Mouse (Mus musculus) heart, postnatal 0 days (tissue): ENCODE results near the gene Cacna2d2.

Source experiments
- CTCF ChIP-seq: IDR thresholded peaks from 2 replicates; pipeline ENCODE4 v1.5.1; 2016; ENCODE audit warnings: antibody characterized with exemption, control low read depth, low read depth
- EP300 ChIP-seq: IDR thresholded peaks from 2 replicates; pipeline ENCODE4 v1.6.1; 2016; ENCODE audit warnings: antibody characterized with exemption, low read depth

DNA sequence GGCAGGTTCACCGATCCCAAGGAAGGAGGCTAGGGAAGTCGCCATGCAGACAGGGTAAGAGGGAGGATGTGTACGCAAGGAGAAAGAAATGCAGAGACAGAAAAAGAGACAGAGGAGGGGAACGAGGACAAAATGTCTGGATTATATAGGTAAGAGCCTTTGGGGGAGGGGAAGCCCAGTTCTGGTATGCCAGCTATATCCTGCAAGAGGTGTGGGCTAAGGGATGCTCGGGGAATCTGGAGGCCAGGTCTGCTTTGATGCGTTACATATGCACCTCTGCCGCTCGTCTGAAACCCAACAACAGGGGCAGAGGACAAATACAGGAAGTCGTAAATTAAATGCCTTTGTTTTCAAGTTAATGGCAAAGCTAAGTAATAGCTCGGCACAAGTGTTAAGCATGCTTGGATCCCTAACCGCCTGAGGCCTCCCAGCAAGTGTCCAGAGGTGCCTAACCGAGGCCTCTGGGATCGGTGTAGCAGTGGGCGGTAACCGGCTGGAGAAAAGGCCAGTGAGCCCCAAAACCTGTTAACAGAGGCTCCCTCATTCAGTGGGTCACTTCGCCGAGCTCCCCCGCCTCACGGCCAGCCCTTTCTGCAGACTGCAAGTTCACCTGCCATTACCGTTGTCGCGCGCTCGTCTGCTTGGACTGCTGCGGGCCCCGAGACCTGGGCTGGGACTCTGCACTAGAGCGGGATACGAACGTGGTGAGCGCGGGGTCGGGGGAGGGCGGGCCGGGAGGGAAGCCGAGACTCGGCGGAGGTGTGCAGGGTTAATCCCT lies 154.3 kb downstream of the Cacna2d2 start:
- TF ChIP-seq CTCF = no peak
- TF ChIP-seq EP300 = no peak
